In the genomic region with DNA sequence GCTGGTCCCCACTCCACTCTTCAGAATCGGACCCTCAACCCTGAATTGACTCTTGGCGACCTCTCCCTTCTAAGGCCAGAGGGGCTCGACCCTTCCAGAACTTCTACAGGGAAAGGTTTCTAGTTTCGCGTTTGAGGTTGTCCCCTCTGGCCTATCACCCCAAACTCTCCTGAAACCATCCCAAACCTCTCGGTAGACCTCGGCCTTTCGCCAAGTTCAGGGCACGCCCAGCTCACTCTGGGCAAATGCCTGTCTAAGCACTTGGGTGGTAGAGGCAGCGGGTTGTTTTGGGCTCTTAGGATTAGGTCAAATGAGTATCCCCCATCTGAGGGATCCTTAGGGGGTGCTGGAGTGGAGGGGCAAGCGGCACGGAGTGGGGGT, we compare ENCODE assay signal across 8 mouse cellular contexts.
DNase-seq lines count a peak whose midpoint lies in the region; ATAC-seq and TF ChIP-seq lines count a peak whose summit lies in the region.

No protein-coding gene starts in this region.

- no peaks in the 10 kb centered on the region for H3K36me3 ChIP-seq in lung, embryonic 16.5 days (ENCODE audit: control insufficient read depth, insufficient read depth, low read length)
- H3K36me3 ChIP-seq in heart, postnatal 0 days (replicated peaks; ENCODE audit: control insufficient read depth, insufficient read depth, low read length): no peaks in the 10 kb centered on the region
- no peaks in the 10 kb centered on the region for H3K36me3 ChIP-seq in liver, embryonic 15.5 days (replicated peaks)

- 0% methylated on average over 12 of the region's 12 CpGs for WGBS in lung, embryonic 16.5 days
- under 1% methylated on average over 12 of the region's 12 CpGs for WGBS in heart, postnatal 0 days
- 3% methylated on average over 12 of the region's 12 CpGs for WGBS in liver, embryonic 15.5 days (ENCODE audit: insufficient replicate concordance)

- no peak for TF ChIP-seq CTCF in heart, postnatal 0 days (IDR thresholded peaks at IDR 0.05; ENCODE audit: low read depth)

- peak overlapping the region; percentile 98; the same call in 1 of the 2 replicates for H3K27ac ChIP-seq in lung, embryonic 16.5 days (ENCODE audit: low read length)
- peak overlapping the region; percentile 82 for H3K27ac ChIP-seq in heart, postnatal 0 days (ENCODE audit: low read depth)
- no peak overlapping the region for H3K27ac ChIP-seq in liver, embryonic 15.5 days (replicated peaks)

- peak; percentile 5 for ATAC-seq in lung, embryonic 16.5 days (ENCODE audit: low read depth)
- no peak for ATAC-seq in heart, postnatal 0 days (ENCODE audit: insufficient read depth, low read depth)
- no peak for ATAC-seq in liver, embryonic 15.5 days (ENCODE audit: insufficient read depth)

- peaks cover 7% of the 10 kb centered on the region; the same call in 1 of the 2 replicates for H3K4me1 ChIP-seq in lung, embryonic 16.5 days (replicated peaks; ENCODE audit: control insufficient read depth, insufficient read depth, low read length)
- H3K4me1 ChIP-seq in heart, postnatal 0 days (ENCODE audit: control insufficient read depth, insufficient read depth): 0 out of 2 replicates have a peak, but pooled peaks cover 4% of the 10 kb centered on the region
- H3K4me1 ChIP-seq in liver, embryonic 15.5 days (replicated peaks): no peaks in the 10 kb centered on the region

- no peaks in the 10 kb centered on the region for H3K9me3 ChIP-seq in lung, embryonic 16.5 days (ENCODE audit: control insufficient read depth, low read length)
- H3K9me3 ChIP-seq in heart, postnatal 0 days (replicated peaks; ENCODE audit: control insufficient read depth, low read length): no peaks in the 10 kb centered on the region
- no peaks in the 10 kb centered on the region for H3K9me3 ChIP-seq in liver, embryonic 15.5 days (replicated peaks)

- DNase-seq in lung, postnatal 14 days: no peak
- DNase-seq in cerebellum, adult 9-11 months: peak; percentile 30
- peak; percentile 19 for DNase-seq in heart, postnatal 0 days (ENCODE audit: low spot score)
- DNase-seq in right cerebral cortex, adult 18-20 months: no peak
- DNase-seq in thymus, postnatal 36 days: no peak
- DNase-seq in right cerebral cortex, postnatal 4 days: no peak

- peak overlapping the region; percentile 84 for H3K4me3 ChIP-seq in lung, embryonic 16.5 days (ENCODE audit: low read length)
- H3K4me3 ChIP-seq in heart, postnatal 0 days (ENCODE audit: low read depth, low read length): peak overlapping the region; percentile 67
- peak overlapping the region; percentile 57 for H3K4me3 ChIP-seq in liver, embryonic 15.5 days (replicated peaks)

- no peak for TF ChIP-seq EP300 in heart, postnatal 0 days (IDR thresholded peaks at IDR 0.05; ENCODE audit: low read depth)

- H3K27me3 ChIP-seq in lung, embryonic 16.5 days (ENCODE audit: control insufficient read depth, insufficient read depth, low read depth, low read length): no peaks in the 10 kb centered on the region
- H3K27me3 ChIP-seq in heart, postnatal 0 days (ENCODE audit: control insufficient read depth, insufficient read depth, low read length): no peaks in the 10 kb centered on the region
- peaks cover 13% of the 10 kb centered on the region for H3K27me3 ChIP-seq in liver, embryonic 15.5 days

- H3K4me2 ChIP-seq in lung, embryonic 16.5 days (ENCODE audit: low read depth, low read length): peak overlapping the region; percentile 57
- peak overlapping the region; percentile 96 for H3K4me2 ChIP-seq in heart, postnatal 0 days (ENCODE audit: low read depth, low read length)
- H3K4me2 ChIP-seq in liver, embryonic 15.5 days: peak overlapping the region; percentile 50

- peak overlapping the region; percentile 77 for H3K9ac ChIP-seq in lung, embryonic 16.5 days (ENCODE audit: low read length)
- H3K9ac ChIP-seq in heart, postnatal 0 days (replicated peaks; ENCODE audit: low read depth, low read length): peak overlapping the region; percentile 52
- peak overlapping the region; percentile 0; the same call in 1 of the 2 replicates for H3K9ac ChIP-seq in liver, embryonic 15.5 days

Comparison
In these comparisons a context has a peak if more than half of its experiments do, and no peak if none do; other contexts are left out.
1. H3K9ac ChIP-seq: peak in every context shown above with its lines; median percentile 77 in lung, embryonic 16.5 days; 52 in heart, postnatal 0 days; 0 in liver, embryonic 15.5 days.
2. DNase-seq: peak in cerebellum, adult 9-11 months (single experiment) and heart, postnatal 0 days (single experiment); none in lung, postnatal 14 days (single experiment), right cerebral cortex, adult 18-20 months (single experiment), thymus, postnatal 36 days (0 of 2) and right cerebral cortex, postnatal 4 days (single experiment).
3. Peak in every context shown above with its lines, with median percentiles within 50 percentile points of each other: H3K4me2 ChIP-seq and H3K4me3 ChIP-seq.